Mouse (Mus musculus) ES-Bruce4 (cell line): ENCODE data around the gene Ube2l6. TPM values are rescaled to one million over a fixed set of nuclear protein-coding genes. Genes with fewer than 3 reads are reported as not detected.

ENCODE experiments used
- H3K27ac ChIP-seq: 2 replicates; pipeline ENCODE4 v1.5.1; 2012; ENCODE audit warnings: low read length, inconsistent platforms; ENCODE audit not compliant: insufficient read depth
- H3K27me3 ChIP-seq: 2 replicates; pipeline ENCODE4 v1.6.1; 2012; ENCODE audit warnings: mild to moderate bottlenecking, low read length, inconsistent platforms; ENCODE audit not compliant: control insufficient read depth, poor library complexity, insufficient read depth, severe bottlenecking
- H3K36me3 ChIP-seq: 2 replicates; pipeline ENCODE4 v1.6.1; 2012; ENCODE audit warnings: inconsistent platforms, mild to moderate bottlenecking, low read length, moderate library complexity; ENCODE audit not compliant: control insufficient read depth, poor library complexity, insufficient read depth, severe bottlenecking
- H3K4me1 ChIP-seq: one replicate; pipeline ENCODE4 v1.8.1; 2011; ENCODE audit warnings: low read length; ENCODE audit not compliant: control insufficient read depth, insufficient read depth
- H3K4me3 ChIP-seq: 2 replicates; pipeline ENCODE4 v1.5.1; 2011; ENCODE audit warnings: low read depth, mild to moderate bottlenecking, low read length
- H3K9ac ChIP-seq: 2 replicates; pipeline ENCODE4 v1.6.1; 2012; ENCODE audit warnings: low read depth, mild to moderate bottlenecking, inconsistent platforms; ENCODE audit not compliant: poor library complexity, severe bottlenecking
- H3K9me3 ChIP-seq: replicated peaks from 2 replicates; pipeline ENCODE4 v1.6.1; 2012; ENCODE audit warnings: mild to moderate bottlenecking, low read length, inconsistent platforms; ENCODE audit not compliant: control insufficient read depth, poor library complexity, insufficient read depth, severe bottlenecking
- CTCF ChIP-seq: IDR thresholded peaks from one replicate; pipeline ENCODE4 v1.8.1; 2011; ENCODE audit warnings: low read depth, low read length
- EP300 ChIP-seq: IDR thresholded peaks from 2 replicates; pipeline ENCODE4 v1.6.1; 2011; ENCODE audit warnings: low read depth, low read length; ENCODE audit not compliant: insufficient read depth
- POLR2A ChIP-seq: IDR thresholded peaks from one replicate; pipeline ENCODE4 v1.8.1; 2011; ENCODE audit warnings: low read length; ENCODE audit not compliant: insufficient read depth
- polyA plus RNA-seq: library from polyadenylated mRNA; stranded (reverse); fragments of >200 nt; gene quantifications from 2 replicates; pipeline ENCODE4 v1.2.4, GENCODE M21; 2011; ENCODE audit warnings: low read depth; ENCODE audit not compliant: missing spikeins, insufficient read depth, insufficient read length

Ube2l6 gene
- polyA plus RNA-seq, result 12.6 and 14.3 TPM in 2 replicates

DNA sequence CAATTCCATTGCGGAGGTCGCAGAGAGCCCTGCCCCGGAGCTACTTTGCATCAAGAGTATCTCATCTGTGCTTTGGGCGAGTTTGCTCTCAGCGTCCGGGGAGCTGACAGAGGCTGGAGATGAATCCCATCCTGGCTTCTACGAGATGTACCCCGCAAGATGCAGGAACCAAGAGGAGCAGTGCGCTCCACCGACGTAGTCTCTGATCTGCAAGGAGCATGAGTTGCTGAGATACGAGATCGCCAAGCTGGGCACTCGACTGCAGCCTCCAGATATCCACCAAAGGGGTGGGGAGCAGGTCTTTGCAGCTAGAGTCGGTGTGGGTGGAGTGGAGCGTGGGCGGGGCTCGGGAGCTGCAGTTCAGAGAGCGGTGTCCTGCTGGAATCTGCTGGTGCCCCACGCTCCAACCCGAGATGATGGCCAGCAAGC, at the start of gene Ube2l6:
Gene Ube2l6 (plus strand): TSS at position 336 of the 429 bp plus-strand sequence.
- Histone ChIP-seq H3K4me1 (no peaks in the 10 kb centered on the region), H3K27me3 (no peaks in the 10 kb centered on the region), H3K9ac (peak within 1 kb of the TSS; percentile 36), H3K9me3 (peaks cover 10% of the 10 kb centered on the region), H3K4me3 (peak within 1 kb of the TSS; percentile 91), H3K36me3 (no peaks in the 10 kb centered on the region), H3K27ac (no peak within 1 kb of the TSS)
- TF ChIP-seq EP300 (no peak), CTCF (no peak), POLR2A (no peak)

DNA sequence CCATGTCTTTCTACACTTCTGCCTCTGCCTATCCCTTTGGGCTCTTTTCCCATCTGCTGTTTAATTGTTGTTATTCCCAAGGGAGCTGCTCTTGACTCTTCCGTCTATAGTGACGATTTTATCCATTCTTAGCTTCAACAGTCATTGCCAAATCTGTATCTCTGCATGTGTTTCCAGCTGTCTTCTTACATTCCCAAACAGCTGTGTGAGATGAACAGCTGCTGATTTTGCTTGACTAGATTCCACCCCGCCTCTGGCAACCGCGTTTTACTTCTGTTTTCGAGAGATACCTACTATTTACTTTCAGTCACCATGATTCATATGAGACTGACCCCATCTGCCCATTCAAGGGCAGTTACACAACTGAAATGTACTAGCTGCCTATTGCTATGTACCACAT, 48.5 kb upstream of the Ube2l6 start:
- Histone ChIP-seq H3K27me3 (no peaks in the 10 kb centered on the region), H3K4me3 (no peak overlapping the region), H3K4me1 (no peaks in the 10 kb centered on the region), H3K27ac (no peak overlapping the region), H3K9me3 (no peaks in the 10 kb centered on the region), H3K36me3 (no peaks in the 10 kb centered on the region), H3K9ac (no peak overlapping the region)
- TF ChIP-seq POLR2A (no peak), CTCF (no peak), EP300 (no peak)

DNA sequence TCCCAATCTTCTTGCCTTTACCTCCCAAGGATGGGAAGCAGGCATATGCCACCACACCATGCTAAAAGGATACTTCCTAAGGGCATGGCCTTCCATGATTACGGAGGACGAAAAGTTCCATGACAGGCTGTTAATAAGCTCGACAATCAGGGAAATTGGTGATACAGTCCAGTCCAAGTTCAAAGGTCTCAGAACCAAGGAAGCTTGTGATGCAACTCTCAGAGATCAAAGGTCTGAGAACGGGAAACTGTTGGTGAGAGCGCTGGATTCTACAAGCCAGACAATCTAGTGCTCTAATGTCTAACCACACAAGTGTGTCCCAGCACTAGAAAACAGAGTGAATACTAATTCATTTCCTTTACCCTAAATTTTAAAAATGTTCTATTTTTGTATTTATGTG, 42.4 kb upstream of the Ube2l6 start:
- no peaks in the 10 kb centered on the region for H3K9me3 ChIP-seq
- H3K36me3 ChIP-seq, result no peaks in the 10 kb centered on the region
- H3K4me1 ChIP-seq, result peaks cover 3% of the 10 kb centered on the region
- H3K4me3 ChIP-seq, result no peak overlapping the region
- H3K27ac ChIP-seq, result no peak overlapping the region
- H3K27me3 ChIP-seq, result no peaks in the 10 kb centered on the region
- H3K9ac ChIP-seq, result no peak overlapping the region
- TF ChIP-seq EP300 (no peak), CTCF (no peak), POLR2A (no peak)

DNA sequence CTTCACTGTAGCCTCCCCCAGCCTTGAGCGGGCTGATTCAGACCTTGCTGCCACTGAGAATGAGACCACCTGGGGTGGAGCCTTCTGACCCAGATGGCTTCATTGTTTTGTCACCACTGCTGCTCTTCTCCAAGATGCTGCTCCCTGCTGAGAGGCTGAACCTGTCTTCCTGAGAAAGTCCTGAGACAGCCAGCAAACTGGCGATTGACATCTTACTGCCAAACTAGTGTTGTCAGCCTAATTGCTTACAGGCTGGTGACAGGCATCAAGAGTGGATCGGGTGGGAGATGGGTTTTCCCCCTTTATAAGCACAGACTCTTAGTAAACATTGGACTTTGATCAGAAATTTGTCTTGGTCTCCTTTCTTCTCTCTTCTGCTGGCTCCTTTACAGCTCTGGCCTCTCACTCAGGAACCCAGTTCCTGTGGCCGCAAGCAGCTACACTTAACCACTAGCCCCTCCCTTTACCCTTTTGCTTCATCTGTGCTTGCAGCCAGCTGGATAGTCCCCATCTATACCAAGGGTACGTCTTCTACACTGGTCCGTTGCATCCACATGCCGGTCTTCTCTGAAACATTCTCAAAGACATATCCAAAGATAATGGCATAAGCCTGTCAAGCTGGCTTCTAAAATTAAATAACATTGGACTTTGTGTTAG, 41.5 kb upstream of the Ube2l6 start:
- Histone ChIP-seq H3K36me3 (no peaks in the 10 kb centered on the region), H3K4me1 (peaks cover 3% of the 10 kb centered on the region), H3K27me3 (no peaks in the 10 kb centered on the region), H3K4me3 (no peak overlapping the region), H3K9ac (no peak overlapping the region), H3K9me3 (no peaks in the 10 kb centered on the region), H3K27ac (no peak overlapping the region)
- TF ChIP-seq EP300 (0 out of 2 replicates have a peak, but pooled peaks have one; percentile 38), CTCF (no peak), POLR2A (no peak)

DNA sequence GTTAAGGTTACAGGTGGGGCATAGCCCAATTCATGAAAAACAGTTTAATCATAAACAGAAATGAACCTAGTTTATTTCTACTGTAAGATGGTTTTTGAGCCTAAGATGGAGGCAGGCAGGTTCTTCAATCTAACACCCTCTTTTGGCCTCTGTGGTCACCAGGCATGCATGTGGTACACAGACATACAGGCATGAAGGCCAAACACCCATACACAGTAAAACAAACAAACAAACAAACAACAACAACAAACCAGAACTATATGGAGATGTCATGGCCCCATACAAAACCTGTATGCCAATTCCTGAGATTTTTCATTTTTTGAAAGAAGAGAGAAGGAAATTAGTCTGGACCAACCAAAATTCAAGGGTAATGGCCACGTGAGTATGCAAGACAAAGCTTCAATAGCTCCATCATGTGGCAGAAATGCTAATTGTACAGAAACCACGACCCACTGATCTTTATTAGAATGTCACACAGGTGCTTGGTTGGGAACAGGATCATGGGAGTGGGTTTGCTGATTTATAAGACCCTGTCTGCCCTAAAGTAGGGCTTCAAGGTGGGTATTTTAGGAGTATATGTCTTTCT, 40.0 kb upstream of the Ube2l6 start:
- Histone ChIP-seq H3K36me3 (no peaks in the 10 kb centered on the region), H3K4me3 (no peak overlapping the region), H3K27ac (no peak overlapping the region), H3K27me3 (no peaks in the 10 kb centered on the region), H3K4me1 (peaks cover 3% of the 10 kb centered on the region), H3K9ac (no peak overlapping the region), H3K9me3 (no peaks in the 10 kb centered on the region)
- no peak for TF ChIP-seq POLR2A
- peak; percentile 21 for TF ChIP-seq CTCF

DNA sequence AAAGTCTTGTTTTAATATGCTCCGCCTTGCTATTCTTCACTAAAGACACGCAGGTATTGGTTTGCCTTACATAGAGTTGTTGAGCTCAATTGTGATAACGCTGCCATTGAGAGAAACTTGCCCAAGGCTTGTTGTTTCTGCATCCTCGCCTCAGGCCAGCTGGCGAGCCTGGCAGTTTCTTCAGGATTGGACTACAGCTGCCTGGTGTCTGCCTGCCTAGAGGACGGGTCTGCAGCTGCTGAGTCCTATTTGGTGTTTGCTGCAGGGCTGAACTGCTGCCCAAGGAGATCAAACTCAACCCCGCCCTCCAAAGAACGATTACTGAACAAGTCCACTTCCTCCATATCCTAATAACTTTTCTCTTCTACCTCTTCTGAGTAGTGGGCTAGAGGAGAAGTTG, 37.9 kb upstream of the Ube2l6 start:
- Histone ChIP-seq H3K9me3 (no peaks in the 10 kb centered on the region), H3K4me1 (peaks cover 3% of the 10 kb centered on the region), H3K9ac (no peak overlapping the region), H3K4me3 (no peak overlapping the region), H3K27me3 (no peaks in the 10 kb centered on the region), H3K27ac (no peak overlapping the region), H3K36me3 (no peaks in the 10 kb centered on the region)
- TF ChIP-seq EP300 (no peak), POLR2A (no peak), CTCF (no peak)
